Mouse (Mus musculus): Measurements from ENCODE around the gene Blm.

- TF ChIP-seq CTCF (conservative IDR thresholded peaks at IDR 0.05; ENCODE audit: low read length) (no peak), NANOG (IDR thresholded peaks at IDR 0.05; ENCODE audit: borderline replicate concordance, low read length) (no peak)
Observed at GRCm38 (mm10) chr7:80418036-80418435, 116.9 kb downstream of the Blm start.
